ENCODE assay signal across 12 mouse cellular contexts in the genomic region with DNA sequence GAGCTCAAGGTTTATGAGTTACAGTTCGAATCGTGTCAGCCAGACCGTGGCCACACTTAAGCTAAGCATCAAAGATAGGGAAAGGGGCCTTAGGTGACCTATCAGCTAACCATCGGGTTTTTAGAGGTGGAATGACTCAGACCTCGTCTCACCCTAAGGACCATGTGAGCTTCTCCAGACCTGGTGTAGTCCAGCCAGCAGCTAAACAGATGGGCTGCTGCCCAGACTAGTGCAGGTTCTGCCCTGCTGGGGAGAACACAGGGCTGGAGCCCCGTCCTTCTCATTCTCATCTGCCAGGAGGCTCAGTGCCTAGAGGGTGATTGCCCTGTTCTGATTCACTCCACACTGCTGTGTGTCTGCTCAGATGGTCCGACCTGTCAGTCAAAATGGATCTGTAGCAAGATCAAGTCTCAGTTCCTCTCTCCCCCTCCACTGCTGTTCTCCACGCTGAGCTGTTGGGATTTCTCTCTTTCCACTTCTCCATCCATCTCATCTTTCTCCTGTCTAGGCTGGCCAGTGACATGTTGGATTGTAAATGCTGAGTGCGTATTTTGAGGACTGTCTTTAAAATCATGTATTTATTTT. TPM values are rescaled to one million over a fixed set of nuclear protein-coding genes. Genes with fewer than 3 reads are reported as not detected.
DNase-seq lines count a peak whose midpoint lies in the region; ATAC-seq lines count a peak whose summit lies in the region.
"Had no signal": no experiment of that assay in that cellular context is flagged by ENCODE, and none has a peak within 500 bp of the region (broad histone marks: within the 10 kb centered on the region; RNA-seq: fewer than 3 reads in every experiment).

No protein-coding gene starts in this region.

- H3K27me3 ChIP-seq in embryonic facial prominence, embryonic 10.5 days (replicated peaks; ENCODE audit: low read depth, poor library complexity, severe bottlenecking): no peaks in the 10 kb centered on the region
- no peaks in the 10 kb centered on the region for H3K27me3 ChIP-seq in limb, embryonic 13.5 days
- H3K27me3 ChIP-seq: midbrain, embryonic 15.5 days had no signal

- no peaks in the 10 kb centered on the region for H3K9me3 ChIP-seq in embryonic facial prominence, embryonic 10.5 days
- no peaks in the 10 kb centered on the region for H3K9me3 ChIP-seq in limb, embryonic 13.5 days
- H3K9me3 ChIP-seq: midbrain, embryonic 15.5 days had no signal

- 67% methylated on average over 9 of the region's 9 CpGs for WGBS in embryonic facial prominence, embryonic 10.5 days
- 42% methylated on average over 9 of the region's 9 CpGs for WGBS in limb, embryonic 13.5 days

- peaks cover 69% of the 10 kb centered on the region for H3K4me1 ChIP-seq in embryonic facial prominence, embryonic 10.5 days
- H3K4me1 ChIP-seq in limb, embryonic 13.5 days: peaks cover 79% of the 10 kb centered on the region

- 0 out of 2 replicates have a peak overlapping the region, but pooled peaks have one; percentile 9 for H3K4me3 ChIP-seq in embryonic facial prominence, embryonic 10.5 days
- H3K4me3 ChIP-seq in limb, embryonic 13.5 days: no peak overlapping the region
- H3K4me3 ChIP-seq: midbrain, embryonic 15.5 days had no signal

- DNase-seq in heart, adult 18-20 months: peak; percentile 45 to 60
- no peak for DNase-seq in heart, postnatal 25 days (ENCODE audit: low spot score)
- DNase-seq in MN1 (ENCODE audit: low spot score): peak; percentile 75
- DNase-seq in embryonic facial prominence, embryonic 10.5 days (ENCODE audit: low spot score): no peak
- no peak for DNase-seq in kidney, adult 18-20 months
- DNase-seq in urinary bladder, postnatal 14 days (ENCODE audit: low spot score): no peak
- DNase-seq: forebrain, postnatal 0 days; kidney, adult 9 months; lung, embryonic 14.5 days; spleen, adult 18-20 months had no signal

- no peak overlapping the region for H3K9ac ChIP-seq in limb, embryonic 13.5 days
- H3K9ac ChIP-seq: forebrain, postnatal 0 days; lung, embryonic 14.5 days; midbrain, embryonic 15.5 days had no signal

- intact Hi-C loops in heart, postnatal 25 days (cut with DNase I): no loop called here

- H3K27ac ChIP-seq in embryonic facial prominence, embryonic 10.5 days (replicated peaks): peak overlapping the region; percentile 48; the same call in 1 of the 2 replicates
- H3K27ac ChIP-seq in limb, embryonic 13.5 days: no peak overlapping the region
- H3K27ac ChIP-seq: midbrain, embryonic 15.5 days had no signal

- peaks cover 9% of the 10 kb centered on the region; the same call in 1 of the 2 replicates for H3K36me3 ChIP-seq in embryonic facial prominence, embryonic 10.5 days (replicated peaks)
- H3K36me3 ChIP-seq in limb, embryonic 13.5 days: 0 out of 2 replicates have a peak, but pooled peaks cover 4% of the 10 kb centered on the region
- H3K36me3 ChIP-seq: midbrain, embryonic 15.5 days had no signal

- no peak for ATAC-seq in limb, embryonic 13.5 days (ENCODE audit: low FRiP score, low read depth)
- ATAC-seq: forebrain, postnatal 0 days; midbrain, embryonic 15.5 days had no signal

- H3K4me2 ChIP-seq in limb, embryonic 13.5 days (replicated peaks): 0 out of 2 replicates have a peak overlapping the region, but pooled peaks have one; percentile 32
- H3K4me2 ChIP-seq: lung, embryonic 14.5 days; midbrain, embryonic 15.5 days had no signal

RNA-seq across cellular contexts. Expression of a gene that starts 5.8 kb away (rescaled TPM):
- 10 to 100 TPM; 36.7 to 37.1 TPM for total RNA-seq in heart, adult 18-20 months (2021)
- 10 to 100 TPM; 38.5 to 43.3 TPM for total RNA-seq in heart, postnatal 25 days (2021)
- 45.1 and 54.5 TPM in 2 replicates for polyA plus RNA-seq in embryonic facial prominence, embryonic 10.5 days (2016; fragmentation: Nextera tagmentation; extraction: Ambion mirVana)
- polyA plus RNA-seq in limb, embryonic 13.5 days (2015; fragmentation: Nextera tagmentation; extraction: Ambion mirVana): 60.7 and 68.6 TPM in 2 replicates

Comparison
In these comparisons a context has a peak if more than half of its experiments do, and no peak if none do; other contexts are left out.
1. DNase-seq: peak in heart, adult 18-20 months (2 of 2) and MN1 (single experiment); none in heart, postnatal 25 days (single experiment), embryonic facial prominence, embryonic 10.5 days (single experiment), kidney, adult 18-20 months (single experiment) and urinary bladder, postnatal 14 days (single experiment).